Mouse (Mus musculus) limb, embryonic 10.5 days (tissue): ENCODE data around the gene Slco1a1. TPM values are rescaled to one million over a fixed set of nuclear protein-coding genes. Genes with fewer than 3 reads are reported as not detected.
"Not testable (repeated sequence)": the region's sequence is repeated elsewhere in the genome, so short reads cannot be mapped to it uniquely, and the experiment has no call there.

ENCODE experiments used
- DNase-seq: peaks from one replicate; pipeline ENCODE4 v3.0.0-alpha.2; 2017; ENCODE audit warnings: low spot score
- H3K27ac ChIP-seq: fragments of 300-500 bp; sonication (generic); 2 replicates; pipeline ENCODE4 v1.5.1; 2016; ENCODE audit warnings: mild to moderate bottlenecking
- H3K27me3 ChIP-seq: fragments of 300-500 bp; sonication (generic); 2 replicates; pipeline ENCODE4 v1.6.1; 2016; ENCODE audit warnings: low read depth, mild to moderate bottlenecking; ENCODE audit not compliant: poor library complexity, severe bottlenecking
- H3K36me3 ChIP-seq: fragments of 300-500 bp; sonication (generic); 2 replicates; pipeline ENCODE4 v1.6.1; 2016; ENCODE audit warnings: mild to moderate bottlenecking, moderate library complexity
- H3K4me1 ChIP-seq: fragments of 300-500 bp; sonication (generic); 2 replicates; pipeline ENCODE4 v1.6.1; 2016
- H3K4me3 ChIP-seq: fragments of 300-500 bp; sonication (generic); 2 replicates; pipeline ENCODE4 v1.5.1; 2016; ENCODE audit warnings: mild to moderate bottlenecking, moderate library complexity
- H3K9me3 ChIP-seq: fragments of 300-500 bp; sonication (generic); replicated peaks from 2 replicates; pipeline ENCODE4 v1.6.1; 2016; ENCODE audit warnings: mild to moderate bottlenecking
- WGBS: fragments of 180-500 bp; shearing (Covaris S2); methylation state at CpG from one replicate; pipeline ENCODE4 v1.1.7; 2016; 5-methylcytosine and 5-hydroxymethylcytosine counted together
- polyA plus RNA-seq: library from polyadenylated mRNA; unstranded; fragments of >200 nt; fragmentation: Nextera tagmentation; extraction: Ambion mirVana; gene quantifications from 2 replicates; pipeline ENCODE4 v1.2.1, GENCODE M21; 2016

The Slco1a1 gene
- not detected in 2 replicates for polyA plus RNA-seq

DNA sequence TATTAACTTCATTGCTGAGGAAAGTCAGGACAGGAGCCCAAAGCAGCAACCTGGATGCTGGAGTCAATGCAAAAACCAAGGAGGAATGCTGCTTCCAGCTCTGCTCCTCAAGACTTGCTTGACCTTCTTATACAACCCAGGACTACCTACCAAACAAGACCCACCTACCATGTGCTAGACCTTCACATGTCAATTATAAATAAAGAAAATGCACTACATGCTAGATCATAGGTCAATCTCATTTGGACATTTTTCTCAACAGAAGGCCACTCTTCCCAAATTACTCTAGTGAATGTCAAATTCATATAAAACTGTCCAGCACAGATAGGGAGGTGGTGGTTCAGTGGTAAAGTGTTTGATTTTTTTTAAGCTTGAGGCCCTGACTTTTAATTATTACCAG is at the start of gene Slco1a1:
Slco1a1 (minus strand) TSS at position 101 of the 400 bp plus-strand sequence.
- Histone ChIP-seq H3K36me3 (no peaks in the 10 kb centered on the region), H3K27ac (no peak within 1 kb of the TSS), H3K4me1 (no peaks in the 10 kb centered on the region), H3K4me3 (no peak within 1 kb of the TSS), H3K27me3 (no peaks in the 10 kb centered on the region), H3K9me3 (no peaks in the 10 kb centered on the region)
- no peak for DNase-seq

DNA sequence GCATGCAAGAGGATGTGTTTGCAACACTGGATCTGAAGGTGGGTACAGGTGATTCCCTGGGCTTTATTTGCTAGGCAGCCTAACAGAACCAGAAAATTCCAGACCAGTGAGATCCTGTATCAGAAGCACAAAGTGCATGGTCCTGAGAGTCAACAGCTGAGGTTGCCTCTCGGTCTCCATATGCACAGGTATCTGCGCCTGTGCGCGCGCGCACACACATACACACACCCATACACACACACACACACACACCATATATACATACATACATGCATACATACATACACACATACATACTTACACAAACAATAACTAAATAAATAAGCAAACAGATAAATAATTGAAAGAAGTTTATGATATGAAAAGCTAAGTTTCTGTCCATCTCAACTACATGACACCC is 40.0 kb upstream of the Slco1a1 start:
- no peak for DNase-seq
- WGBS = 98% methylated on average over 6 of the region's 6 CpGs
- no peaks in the 10 kb centered on the region for H3K36me3 ChIP-seq
- no peaks in the 10 kb centered on the region for H3K9me3 ChIP-seq
- H3K4me1 ChIP-seq = no peaks in the 10 kb centered on the region
- no peak overlapping the region for H3K27ac ChIP-seq
- H3K27me3 ChIP-seq = no peaks in the 10 kb centered on the region
- no peak overlapping the region for H3K4me3 ChIP-seq

DNA sequence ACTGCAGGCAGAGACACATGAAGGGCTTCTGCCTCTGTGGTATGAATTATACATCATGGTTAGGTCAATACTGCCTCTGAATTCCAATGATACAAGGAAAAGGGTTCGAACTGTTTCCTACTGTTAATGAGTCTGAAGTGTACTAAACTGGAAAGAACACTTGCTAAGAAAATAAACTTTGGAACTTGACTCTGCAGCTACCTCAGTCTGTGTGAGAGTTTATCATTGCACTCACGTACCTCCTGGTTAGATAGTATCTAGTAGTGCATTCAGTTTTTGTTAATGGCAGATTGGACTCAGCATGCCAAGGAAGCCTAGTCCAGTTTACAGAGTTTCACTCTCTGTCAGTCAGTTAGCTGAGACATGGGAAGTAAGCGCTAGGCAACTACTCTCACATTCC is 37.9 kb upstream of the Slco1a1 start:
- no peak for DNase-seq
- 86% methylated on average over 3 of the region's 3 CpGs for WGBS
- Histone ChIP-seq H3K4me1 (no peaks in the 10 kb centered on the region), H3K27me3 (no peaks in the 10 kb centered on the region), H3K9me3 (no peaks in the 10 kb centered on the region), H3K36me3 (no peaks in the 10 kb centered on the region), H3K27ac (no peak overlapping the region), H3K4me3 (no peak overlapping the region)

DNA sequence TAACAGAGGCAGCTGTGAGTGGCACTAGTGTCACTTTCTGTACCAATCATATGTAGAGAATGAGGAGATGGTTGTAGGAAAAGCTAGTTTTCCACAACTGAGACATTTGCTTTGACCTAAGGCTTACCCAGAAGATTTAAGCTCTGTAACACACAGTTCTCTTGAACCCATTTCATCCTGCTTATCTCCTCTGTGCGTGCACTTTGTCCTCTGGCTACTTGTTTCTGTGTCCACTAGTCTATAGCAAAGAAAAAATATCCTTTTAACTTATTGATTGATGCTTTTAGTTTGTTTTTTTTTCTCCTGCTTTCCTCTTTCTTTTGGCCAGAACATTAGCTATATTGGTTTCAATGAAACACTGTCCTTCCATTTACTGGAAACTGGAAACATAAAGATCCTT is 15.7 kb upstream of the Slco1a1 start:
- Histone ChIP-seq H3K27ac (no peak overlapping the region), H3K4me3 (no peak overlapping the region), H3K36me3 (no peaks in the 10 kb centered on the region), H3K9me3 (no peaks in the 10 kb centered on the region), H3K27me3 (no peaks in the 10 kb centered on the region), H3K4me1 (no peaks in the 10 kb centered on the region)
- DNase-seq = no peak
- WGBS = 89% methylated on average over 1 of the region's 1 CpGs

DNA sequence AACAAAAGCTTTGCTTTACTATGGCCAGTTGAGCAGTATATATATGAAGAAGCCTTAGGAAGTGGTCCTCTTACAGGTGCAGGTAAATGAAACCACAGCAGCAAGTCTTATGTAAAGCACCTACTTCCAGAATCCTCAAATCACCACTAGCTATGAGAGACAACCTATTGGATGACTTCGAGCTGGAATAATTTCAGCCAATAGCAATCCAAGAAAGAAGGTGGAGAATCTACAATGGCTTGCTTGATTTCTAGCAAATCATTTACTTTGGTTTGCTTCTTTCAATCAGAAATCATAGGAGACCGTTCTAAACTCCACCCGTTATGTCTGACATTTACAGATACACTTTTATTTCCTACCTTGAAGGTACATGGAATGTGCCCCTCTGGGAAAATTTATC is 15.1 kb upstream of the Slco1a1 start:
- 95% methylated on average over 3 of the region's 3 CpGs for WGBS
- Histone ChIP-seq H3K4me1 (no peaks in the 10 kb centered on the region), H3K4me3 (no peak overlapping the region), H3K36me3 (no peaks in the 10 kb centered on the region), H3K27me3 (no peaks in the 10 kb centered on the region), H3K9me3 (no peaks in the 10 kb centered on the region), H3K27ac (no peak overlapping the region)
- no peak for DNase-seq

DNA sequence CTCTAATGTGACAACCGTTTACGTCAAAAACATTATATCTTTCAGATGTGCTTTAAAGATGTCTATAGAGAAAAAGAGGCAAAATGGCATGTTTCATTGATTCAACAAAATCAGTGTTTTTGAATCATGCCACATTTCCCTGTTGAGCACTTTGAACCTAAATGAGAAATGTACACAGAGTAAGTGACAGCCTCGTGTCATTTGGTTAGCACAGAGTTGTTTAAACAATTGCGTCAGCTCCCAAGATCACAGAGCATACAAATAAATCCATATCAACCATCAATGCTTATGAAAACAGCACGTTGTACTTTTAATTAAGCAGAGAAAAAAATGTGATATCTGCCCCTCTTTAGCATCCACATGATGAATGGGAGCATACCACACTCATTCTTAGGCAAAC is 13.7 kb upstream of the Slco1a1 start:
- no peak for DNase-seq

DNA sequence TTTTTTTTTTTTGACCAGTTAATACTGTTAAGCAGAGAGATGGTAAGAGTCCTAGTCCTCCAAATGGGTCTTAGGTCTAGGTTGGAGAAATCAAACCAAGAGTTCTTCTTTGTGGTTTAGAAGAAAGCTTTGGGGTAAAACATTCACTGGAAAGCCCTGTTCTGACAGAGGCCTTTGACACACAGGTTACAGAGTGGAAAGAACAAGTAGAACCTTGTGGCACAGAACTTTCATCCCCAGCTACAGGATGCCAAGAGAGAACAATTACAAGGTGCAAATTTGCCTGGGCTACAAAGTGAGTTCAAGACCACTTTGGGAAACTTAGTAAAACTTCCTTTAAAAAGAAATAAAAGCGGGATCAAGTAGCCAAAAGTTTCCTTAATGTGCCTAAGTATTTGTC is 6.3 kb downstream of the Slco1a1 start:
- no peak overlapping the region for H3K27ac ChIP-seq
- no peaks in the 10 kb centered on the region for H3K4me1 ChIP-seq
- no peaks in the 10 kb centered on the region for H3K36me3 ChIP-seq
- 90% methylated on average over 1 of the region's 1 CpGs for WGBS
- no peak for DNase-seq
- H3K9me3 ChIP-seq = no peaks in the 10 kb centered on the region
- no peak overlapping the region for H3K4me3 ChIP-seq
- H3K27me3 ChIP-seq = no peaks in the 10 kb centered on the region

More for the DNA sequence above, 13.7 kb upstream of the Slco1a1 start:
- no peak overlapping the region for H3K27ac ChIP-seq
- 87% methylated on average over 5 of the region's 5 CpGs for WGBS
- no peaks in the 10 kb centered on the region for H3K4me1 ChIP-seq
- H3K9me3 ChIP-seq = no peaks in the 10 kb centered on the region
- H3K27me3 ChIP-seq = no peaks in the 10 kb centered on the region
- no peak overlapping the region for H3K4me3 ChIP-seq
- H3K36me3 ChIP-seq = no peaks in the 10 kb centered on the region

DNA sequence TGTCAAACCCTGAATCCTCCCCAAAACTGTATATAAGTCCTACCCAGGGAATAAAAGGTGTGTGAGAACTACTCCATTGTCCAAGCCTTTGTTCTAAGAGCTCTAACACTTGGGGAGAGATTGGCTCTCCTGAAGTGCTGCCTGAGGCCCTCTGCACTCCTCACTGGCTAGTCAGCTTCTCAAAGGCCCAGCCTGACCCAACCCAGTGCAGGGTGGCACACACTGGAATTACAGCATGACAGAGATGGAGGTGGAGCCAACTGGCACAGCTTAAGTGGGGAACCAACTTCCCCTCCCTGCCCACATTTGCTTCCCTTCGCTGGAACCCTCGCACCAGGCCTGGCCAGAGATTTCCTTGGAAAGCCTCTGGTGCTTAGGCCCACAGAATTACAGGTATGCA is 48.6 kb downstream of the Slco1a1 start:
- H3K9me3 ChIP-seq = no peaks in the 10 kb centered on the region
- no peak overlapping the region for H3K27ac ChIP-seq
- no peak for DNase-seq
- H3K36me3 ChIP-seq = no peaks in the 10 kb centered on the region
- no peak overlapping the region for H3K4me3 ChIP-seq
- no peaks in the 10 kb centered on the region for H3K4me1 ChIP-seq
- H3K27me3 ChIP-seq = no peaks in the 10 kb centered on the region
- 75% methylated on average over 2 of the region's 2 CpGs for WGBS

DNA sequence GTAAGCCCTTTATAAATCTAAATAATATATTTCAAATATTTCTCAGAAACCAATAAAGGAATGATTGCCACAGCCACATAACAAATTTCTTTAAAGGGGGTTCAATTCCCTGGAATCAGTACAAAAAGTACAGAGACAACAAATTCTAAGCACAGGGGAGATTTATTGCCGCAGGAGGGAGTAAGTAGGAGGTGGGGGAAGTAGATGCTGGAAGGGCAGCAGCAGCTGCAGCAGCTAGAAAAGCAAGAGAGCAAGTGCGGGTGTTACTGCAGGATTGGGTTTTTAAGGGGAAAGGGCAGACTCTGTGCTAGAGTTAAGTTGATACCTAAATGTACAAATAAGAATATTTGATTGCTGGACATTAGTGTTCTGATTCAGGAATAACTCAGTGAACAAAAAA is 57.0 kb downstream of the Slco1a1 start:
- Histone ChIP-seq H3K27ac (no peak overlapping the region), H3K36me3 (no peaks in the 10 kb centered on the region), H3K27me3 (no peaks in the 10 kb centered on the region), H3K4me3 (no peak overlapping the region), H3K4me1 (no peaks in the 10 kb centered on the region), H3K9me3 (no peaks in the 10 kb centered on the region)
- WGBS = 55% methylated on average over 2 of the region's 2 CpGs
- no peak for DNase-seq

DNA sequence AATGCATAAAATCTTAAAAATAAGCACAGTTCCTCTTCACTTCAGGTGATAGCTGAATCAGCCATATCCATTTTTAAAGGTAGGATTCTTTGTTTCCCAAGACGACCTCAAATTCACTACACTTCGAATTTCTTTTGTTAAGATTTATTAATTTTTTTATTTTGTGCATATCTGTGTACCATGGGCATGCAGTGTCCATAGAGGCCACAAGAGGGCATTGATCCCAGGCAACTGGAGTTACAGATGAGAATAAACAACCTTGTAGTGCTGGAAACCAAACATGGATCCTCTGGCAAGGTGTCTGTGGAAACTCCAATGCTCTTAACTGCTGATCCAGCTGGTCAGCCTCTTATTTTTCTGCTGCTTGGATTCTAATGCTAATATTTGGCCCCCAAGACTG is 58.5 kb downstream of the Slco1a1 start:
- DNase-seq = no peak
- H3K4me1 ChIP-seq = no peaks in the 10 kb centered on the region
- H3K9me3 ChIP-seq = no peaks in the 10 kb centered on the region
- H3K27me3 ChIP-seq = no peaks in the 10 kb centered on the region
- H3K27ac ChIP-seq = no peak overlapping the region
- WGBS = 72% methylated on average over 2 of the region's 2 CpGs
- H3K4me3 ChIP-seq = no peak overlapping the region
- no peaks in the 10 kb centered on the region for H3K36me3 ChIP-seq

DNA sequence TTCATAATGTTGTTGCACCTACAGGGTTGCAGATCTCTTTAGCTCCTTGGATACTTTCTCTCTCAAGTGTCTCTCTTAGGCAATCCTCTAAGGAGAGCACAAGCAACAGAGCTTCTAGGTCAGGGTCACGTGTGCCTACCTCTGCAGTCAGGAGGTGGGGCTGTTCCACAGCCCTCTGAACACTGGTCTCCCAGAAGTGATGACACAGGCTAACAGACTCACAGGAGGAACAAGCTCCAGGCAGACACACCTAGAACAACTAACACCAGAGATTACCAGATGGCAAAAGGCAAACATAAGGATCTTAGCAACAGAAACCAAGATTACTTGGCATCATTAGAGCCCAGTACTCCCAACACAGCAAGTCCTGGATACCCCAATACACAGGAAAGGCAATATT is 64.2 kb downstream of the Slco1a1 start:
- Histone ChIP-seq H3K4me3 (no peak overlapping the region), H3K27me3 (no peaks in the 10 kb centered on the region), H3K9me3 (no peaks in the 10 kb centered on the region), H3K4me1 (no peaks in the 10 kb centered on the region), H3K27ac (no peak overlapping the region), H3K36me3 (no peaks in the 10 kb centered on the region)
- WGBS = 56% methylated on average over 1 of the region's 1 CpGs
- DNase-seq = no peak

DNA sequence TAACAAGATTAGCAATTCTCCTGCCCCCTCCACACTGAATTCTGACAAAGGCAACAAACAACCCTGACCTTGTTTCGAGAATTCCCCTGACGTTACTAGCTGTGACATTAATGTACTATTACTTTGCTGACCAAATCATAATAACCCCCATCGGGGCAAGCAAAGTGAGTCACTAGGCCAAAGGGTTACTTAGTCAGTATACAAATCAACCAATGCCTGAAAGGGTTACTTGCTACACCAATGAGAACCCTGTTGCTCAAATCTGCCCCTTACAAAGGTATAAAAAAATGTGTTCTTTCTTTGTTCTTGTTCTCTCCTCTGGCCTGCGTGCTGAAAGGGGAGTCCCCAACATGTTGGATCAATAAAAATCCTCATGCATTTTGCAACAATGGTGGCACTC is 71.0 kb downstream of the Slco1a1 start:
- H3K4me1 ChIP-seq, H3K4me3 ChIP-seq, H3K27ac ChIP-seq, DNase-seq, H3K36me3 ChIP-seq, H3K9me3 ChIP-seq, H3K27me3 ChIP-seq: not testable (repeated sequence)
- WGBS = 86% methylated on average over 4 of the region's 4 CpGs

DNA sequence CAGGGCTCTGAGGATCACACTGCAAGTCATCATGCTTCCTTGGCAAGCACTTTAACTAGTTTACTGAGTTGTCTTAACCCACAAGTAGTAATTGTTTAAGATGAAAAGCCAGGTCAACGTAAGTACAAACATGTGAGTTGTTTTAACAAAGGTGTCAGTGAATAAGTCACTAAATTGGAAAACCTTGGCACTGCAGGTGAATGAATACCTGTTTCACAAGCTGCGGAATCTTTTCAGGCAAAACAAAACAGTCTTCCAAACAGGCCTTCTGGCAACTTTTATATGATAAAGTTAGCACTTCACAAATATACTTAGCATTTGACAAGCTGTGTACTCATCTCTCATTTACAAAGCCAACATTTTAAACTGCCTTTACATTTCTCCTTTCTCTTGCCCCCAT is 75.1 kb downstream of the Slco1a1 start:
- Histone ChIP-seq H3K27me3 (no peaks in the 10 kb centered on the region), H3K27ac (no peak overlapping the region), H3K36me3 (no peaks in the 10 kb centered on the region), H3K9me3 (no peaks in the 10 kb centered on the region), H3K4me3 (no peak overlapping the region), H3K4me1 (no peaks in the 10 kb centered on the region)
- no peak for DNase-seq
- 75% methylated on average over 2 of the region's 2 CpGs for WGBS

DNA sequence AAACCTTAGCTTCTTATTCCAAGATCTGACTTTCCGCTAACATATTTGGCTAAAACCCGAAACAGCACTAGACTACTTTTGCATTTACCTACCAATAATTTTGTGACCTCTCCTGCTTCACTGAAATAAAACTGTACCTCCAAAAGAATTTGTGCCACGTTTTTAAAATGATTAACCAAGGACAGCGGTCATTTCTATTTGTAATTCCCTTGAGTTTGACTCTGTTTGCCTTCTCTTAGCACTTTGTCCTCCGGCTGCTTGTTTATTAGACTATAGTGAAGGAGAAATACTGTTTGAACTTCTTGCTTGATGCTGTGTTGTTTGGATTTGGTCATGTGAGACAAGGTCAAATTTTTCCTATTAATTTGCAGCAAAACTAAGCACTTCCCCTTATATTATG is 78.0 kb downstream of the Slco1a1 start:
- Histone ChIP-seq H3K4me3 (no peak overlapping the region), H3K27ac (no peak overlapping the region), H3K9me3 (no peaks in the 10 kb centered on the region), H3K36me3 (no peaks in the 10 kb centered on the region), H3K27me3 (no peaks in the 10 kb centered on the region), H3K4me1 (no peaks in the 10 kb centered on the region)
- WGBS = 85% methylated on average over 5 of the region's 5 CpGs
- DNase-seq = no peak
